Mouse (Mus musculus) kidney, embryonic 14.5 days (tissue): Measurements from ENCODE around the gene Pip5k1c. TPM values are rescaled to one million over a fixed set of nuclear protein-coding genes. Genes with fewer than 3 reads are reported as not detected.

ENCODE experiments used
- ATAC-seq: fragments of 200-750 bp; cut with Nextera tagmentation; 2 replicates; pipeline ENCODE4 v1.8.0; 2017; ENCODE audit warnings: moderate number of reproducible peaks, mild to moderate bottlenecking, moderate TSS enrichment, moderate library complexity; ENCODE audit not compliant: low FRiP score, low TSS enrichment
- H3K27ac ChIP-seq: fragments of 300-500 bp; sonication (generic); 2 replicates; pipeline ENCODE4 v1.5.1; 2014; ENCODE audit warnings: low read depth, mild to moderate bottlenecking, low read length, moderate library complexity, mixed read lengths
- H3K27me3 ChIP-seq: fragments of 300-500 bp; sonication (generic); 2 replicates; pipeline ENCODE4 v1.6.1; 2014; ENCODE audit warnings: mild to moderate bottlenecking, low read length; ENCODE audit not compliant: control insufficient read depth, insufficient read depth
- H3K36me3 ChIP-seq: fragments of 300-500 bp; sonication (generic); 2 replicates; pipeline ENCODE4 v1.6.1; 2014; ENCODE audit warnings: low read length, mixed read lengths; ENCODE audit not compliant: control insufficient read depth, insufficient read depth
- H3K4me1 ChIP-seq: fragments of 300-500 bp; sonication (generic); 2 replicates; pipeline ENCODE4 v1.6.1; 2014; ENCODE audit warnings: low read length, mixed read lengths; ENCODE audit not compliant: control insufficient read depth, insufficient read depth
- H3K4me2 ChIP-seq: fragments of 300-500 bp; sonication (generic); replicated peaks from 2 replicates; pipeline ENCODE4 v1.6.1; 2014; ENCODE audit warnings: low read depth, mild to moderate bottlenecking, low read length
- H3K4me3 ChIP-seq: fragments of 300-500 bp; sonication (generic); 2 replicates; pipeline ENCODE4 v1.5.1; 2014; ENCODE audit warnings: mild to moderate bottlenecking, low read length
- H3K9ac ChIP-seq: fragments of 300-500 bp; sonication (generic); 2 replicates; pipeline ENCODE4 v1.6.1; 2014; ENCODE audit warnings: low read depth, mild to moderate bottlenecking, low read length, moderate library complexity
- H3K9me3 ChIP-seq: fragments of 300-500 bp; sonication (generic); 2 replicates; pipeline ENCODE4 v1.6.1; 2016; ENCODE audit warnings: low read length; ENCODE audit not compliant: control insufficient read depth
- WGBS: fragments of 180-500 bp; shearing (Covaris S2); extraction: QIAGEN DNeasy Blood & Tissue Kit; methylation state at CpG from one replicate; pipeline ENCODE4 v1.1.7; 2014; 5-methylcytosine and 5-hydroxymethylcytosine counted together
- polyA plus RNA-seq: library from polyadenylated mRNA; unstranded; fragments of >200 nt; fragmentation: Nextera tagmentation; extraction: Ambion mirVana; gene quantifications from 2 replicates; pipeline ENCODE4 v1.2.1, GENCODE M21; 2014

Gene Pip5k1c
- polyA plus RNA-seq, 1 experiment from 2014 or later, result 60.7 TPM

- no peak for ATAC-seq
- Histone ChIP-seq H3K4me3 (no peak overlapping the region), H3K27ac (no peak overlapping the region), H3K36me3 (peaks cover 63% of the 10 kb centered on the region), H3K4me1 (peaks cover 17% of the 10 kb centered on the region), H3K4me2 (no peak overlapping the region), H3K9me3 (no peaks in the 10 kb centered on the region), H3K9ac (0 out of 2 replicates have a peak overlapping the region, but pooled peaks have one; percentile 93), H3K27me3 (no peaks in the 10 kb centered on the region)
- WGBS, result 93% methylated on average over 27 of the region's 27 CpGs
These were observed 29.7 kb downstream of the Pip5k1c start for GRCm38 (mm10) chr10:81322444-81322843.

GRCm38 (mm10) chr10:81323141-81323775 is 30.5 kb downstream of the Pip5k1c start:
- Histone ChIP-seq H3K27me3 (no peaks in the 10 kb centered on the region), H3K4me1 (peaks cover 14% of the 10 kb centered on the region), H3K36me3 (peaks cover 58% of the 10 kb centered on the region), H3K27ac (no peak overlapping the region), H3K4me2 (no peak overlapping the region), H3K4me3 (no peak overlapping the region), H3K9me3 (no peaks in the 10 kb centered on the region), H3K9ac (peak overlapping the region; percentile 12; the same call in 1 of the 2 replicates)
- no peak for ATAC-seq
- WGBS, result 94% methylated on average over 23 of the region's 23 CpGs

- ATAC-seq, result no peak
- Histone ChIP-seq H3K9ac (no peak overlapping the region), H3K27me3 (no peaks in the 10 kb centered on the region), H3K36me3 (peaks cover 53% of the 10 kb centered on the region), H3K27ac (no peak overlapping the region), H3K4me1 (peaks cover 15% of the 10 kb centered on the region), H3K9me3 (no peaks in the 10 kb centered on the region), H3K4me3 (no peak overlapping the region), H3K4me2 (no peak overlapping the region)
- WGBS, result 95% methylated on average over 18 of the region's 18 CpGs
These were observed 31.2 kb downstream of the Pip5k1c start for GRCm38 (mm10) chr10:81323791-81324530.

GRCm38 (mm10) chr10:81325176-81325575 is 32.4 kb downstream of the Pip5k1c start:
- H3K4me3 ChIP-seq, result no peak overlapping the region
- ATAC-seq, result no peak
- H3K4me2 ChIP-seq, result no peak overlapping the region
- H3K9ac ChIP-seq, result no peak overlapping the region
- peaks cover 16% of the 10 kb centered on the region; the same call in 1 of the 2 replicates for H3K4me1 ChIP-seq
- no peaks in the 10 kb centered on the region for H3K9me3 ChIP-seq
- no peaks in the 10 kb centered on the region for H3K27me3 ChIP-seq
- WGBS, result 93% methylated on average over 21 of the region's 21 CpGs
- peaks cover 51% of the 10 kb centered on the region for H3K36me3 ChIP-seq
- no peak overlapping the region for H3K27ac ChIP-seq

GRCm38 (mm10) chr10:81325781-81326180 is 33.0 kb downstream of the Pip5k1c start:
- H3K4me1 ChIP-seq, result peaks cover 16% of the 10 kb centered on the region; the same call in 1 of the 2 replicates
- H3K36me3 ChIP-seq, result peaks cover 51% of the 10 kb centered on the region
- no peaks in the 10 kb centered on the region for H3K9me3 ChIP-seq
- no peaks in the 10 kb centered on the region for H3K27me3 ChIP-seq
- H3K4me2 ChIP-seq, result no peak overlapping the region
- WGBS, result 91% methylated on average over 18 of the region's 18 CpGs
- no peak overlapping the region for H3K9ac ChIP-seq
- H3K4me3 ChIP-seq, result no peak overlapping the region
- ATAC-seq, result no peak
- no peak overlapping the region; the same call in 1 of the 2 replicates for H3K27ac ChIP-seq

GRCm38 (mm10) chr10:81326858-81327257 is 34.1 kb downstream of the Pip5k1c start:
- Histone ChIP-seq H3K36me3 (peaks cover 51% of the 10 kb centered on the region), H3K27ac (peak overlapping the region; percentile 42), H3K27me3 (no peaks in the 10 kb centered on the region), H3K9ac (no peak overlapping the region; the same call in 1 of the 2 replicates), H3K4me1 (peaks cover 16% of the 10 kb centered on the region; the same call in 1 of the 2 replicates), H3K4me2 (no peak overlapping the region), H3K4me3 (no peak overlapping the region), H3K9me3 (no peaks in the 10 kb centered on the region)
- no peak for ATAC-seq
- WGBS, result 80% methylated on average over 6 of the region's 6 CpGs

- WGBS, result 17% methylated on average over 2 of the region's 2 CpGs
- Histone ChIP-seq H3K27me3 (peaks cover 8% of the 10 kb centered on the region), H3K36me3 (peaks cover 43% of the 10 kb centered on the region), H3K4me2 (peak overlapping the region; percentile 34; the same call in 1 of the 2 replicates), H3K9me3 (no peaks in the 10 kb centered on the region), H3K4me1 (peaks cover 23% of the 10 kb centered on the region; the same call in 1 of the 2 replicates), H3K27ac (peak overlapping the region; percentile 87; the same call in 1 of the 2 replicates), H3K4me3 (no peak overlapping the region), H3K9ac (0 out of 2 replicates have a peak overlapping the region, but pooled peaks have one; percentile 20)
- no peak for ATAC-seq
These were observed 35.2 kb downstream of the Pip5k1c start for GRCm38 (mm10) chr10:81327959-81328358.

- WGBS, result 10% methylated on average over 7 of the region's 10 CpGs
- no peak; the same call in 1 of the 2 replicates for ATAC-seq
- Histone ChIP-seq H3K9ac (peak within 1 kb of the TSS; percentile 34), H3K4me2 (peak within 1 kb of the TSS; percentile 34), H3K9me3 (no peaks in the 10 kb centered on the region), H3K4me3 (peak within 1 kb of the TSS; percentile 18), H3K4me1 (peaks cover 23% of the 10 kb centered on the region; the same call in 1 of the 2 replicates), H3K36me3 (peaks cover 39% of the 10 kb centered on the region), H3K27ac (peak within 1 kb of the TSS; percentile 87), H3K27me3 (peaks cover 9% of the 10 kb centered on the region)
These were observed 35.6 kb downstream of the Pip5k1c start, which contains the start of gene Tbxa2r for GRCm38 (mm10) chr10:81328386-81328785. Gene Tbxa2r (plus strand): TSS chr10:81328731.
